Mouse (Mus musculus): ENCODE results near the gene Edem1.

- TF ChIP-seq CTCF (conservative IDR thresholded peaks at IDR 0.05; ENCODE audit: insufficient read depth, insufficient read length, low read depth, low read length) (no peak), POLR2A (IDR thresholded peaks at IDR 0.05; ENCODE audit: low read depth, low read length) (no peak)
Measured at GRCm38 (mm10) chr6:108852088-108852670, 23.7 kb downstream of the Edem1 start.
